Mouse (Mus musculus): Measurements from ENCODE around the gene Muc5b. TPM values are rescaled to one million over a fixed set of nuclear protein-coding genes. Genes with fewer than 3 reads are reported as not detected.

Gene Muc5b
- total RNA-seq (2023): not detected

DNA sequence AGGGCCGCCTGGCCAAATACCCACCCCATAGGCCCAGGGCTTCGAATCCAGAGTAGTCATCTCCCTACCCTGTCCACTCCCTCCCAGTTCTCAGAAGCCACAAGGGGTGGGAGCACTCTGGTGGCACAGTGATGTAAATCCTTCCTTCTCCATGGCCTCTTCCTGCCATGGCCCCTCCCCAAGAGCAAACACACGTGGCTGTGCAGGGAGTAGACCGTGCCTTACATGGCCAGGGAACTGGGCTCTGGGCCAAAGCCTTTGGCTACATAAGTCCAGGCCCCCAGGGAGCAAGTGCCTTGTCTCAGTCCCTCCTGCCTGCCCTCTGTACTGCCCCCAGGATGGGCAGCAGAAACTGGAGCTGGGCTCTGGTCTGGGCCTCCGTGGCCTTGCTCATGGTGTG is at the start of gene Muc5b:
TSS of gene Muc5b (plus strand) at position 292 of the 400 bp plus-strand sequence.

DNA sequence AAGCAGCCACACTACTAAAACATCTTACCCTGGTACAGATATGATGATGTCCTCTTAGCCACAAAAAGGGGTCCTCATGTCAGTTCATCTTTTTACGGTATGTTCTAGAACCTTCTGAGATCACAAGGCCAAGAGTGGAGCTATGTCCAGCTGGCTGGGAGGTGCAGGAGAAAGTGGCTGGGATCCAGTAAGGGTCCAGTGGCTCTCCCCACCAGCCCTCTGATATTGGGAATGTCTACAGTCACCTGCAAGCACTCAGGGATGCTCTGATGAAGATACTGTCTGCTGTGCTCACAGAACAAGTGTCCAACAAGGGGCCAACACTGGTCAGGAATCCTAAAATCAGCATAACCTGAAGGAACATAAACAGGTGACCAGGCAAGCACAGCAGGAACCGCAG is 79.5 kb downstream of the Muc5b start, which contains the start of gene Tollip:
TSS of gene Tollip (minus strand) at position 101 of the 400 bp plus-strand sequence.

Other genes starting within 250 kb of the Muc5b start
- under 1 TPM; 0.11 to 0.53 TPM for gene Muc6, start 183.8 kb upstream of the Muc5b start, total RNA-seq (2023)
- under 1 TPM in 1 of 2 experiments, not detected in 1; 0.42 TPM for gene Muc2, start 148.7 kb upstream of the Muc5b start, total RNA-seq (2023)
- not detected for gene Muc5ac, start 50.1 kb upstream of the Muc5b start, total RNA-seq (2023)
- gene Tollip, start 79.4 kb downstream of the Muc5b start, total RNA-seq (2023): 10 to 100 TPM; 68.2 to 70.2 TPM
- gene Brsk2, start 110.7 kb downstream of the Muc5b start, total RNA-seq (2023): not detected
- gene Mob2, start 222.0 kb downstream of the Muc5b start, total RNA-seq (2023): 10 to 100 TPM; 26.4 to 33.0 TPM